Mouse (Mus musculus): ENCODE measurements at regions not wholly inside any gene's neighbourhood (a gene's known extent, or its start where the extent isn't known, plus 50 kb on each side); places are given as distances from the start of the nearest gene placed in this dataset.

GRCm38 (mm10) chr16:86897967-86898710, 455.8 kb upstream of the N6amt1 start:
- TF ChIP-seq POLR2A (IDR thresholded peaks at IDR 0.05; ENCODE audit: borderline replicate concordance, extremely low read depth, insufficient read depth, insufficient read length, poor library complexity, severe bottlenecking) (no peak), CTCF (IDR thresholded peaks at IDR 0.05; ENCODE audit: borderline replicate concordance, extremely low read depth, insufficient read depth, insufficient read length) (no peak)

Measured in brain, embryonic 14.5 days (tissue).